Mouse (Mus musculus): Measurements from ENCODE around the gene Sfmbt1. TPM values are rescaled to one million over a fixed set of nuclear protein-coding genes. Genes with fewer than 3 reads are reported as not detected.

The Sfmbt1 gene
- 5.4 and 6.2 TPM in 2 replicates for polyA plus RNA-seq (2015; fragmentation: Nextera tagmentation; extraction: Ambion mirVana)

DNA sequence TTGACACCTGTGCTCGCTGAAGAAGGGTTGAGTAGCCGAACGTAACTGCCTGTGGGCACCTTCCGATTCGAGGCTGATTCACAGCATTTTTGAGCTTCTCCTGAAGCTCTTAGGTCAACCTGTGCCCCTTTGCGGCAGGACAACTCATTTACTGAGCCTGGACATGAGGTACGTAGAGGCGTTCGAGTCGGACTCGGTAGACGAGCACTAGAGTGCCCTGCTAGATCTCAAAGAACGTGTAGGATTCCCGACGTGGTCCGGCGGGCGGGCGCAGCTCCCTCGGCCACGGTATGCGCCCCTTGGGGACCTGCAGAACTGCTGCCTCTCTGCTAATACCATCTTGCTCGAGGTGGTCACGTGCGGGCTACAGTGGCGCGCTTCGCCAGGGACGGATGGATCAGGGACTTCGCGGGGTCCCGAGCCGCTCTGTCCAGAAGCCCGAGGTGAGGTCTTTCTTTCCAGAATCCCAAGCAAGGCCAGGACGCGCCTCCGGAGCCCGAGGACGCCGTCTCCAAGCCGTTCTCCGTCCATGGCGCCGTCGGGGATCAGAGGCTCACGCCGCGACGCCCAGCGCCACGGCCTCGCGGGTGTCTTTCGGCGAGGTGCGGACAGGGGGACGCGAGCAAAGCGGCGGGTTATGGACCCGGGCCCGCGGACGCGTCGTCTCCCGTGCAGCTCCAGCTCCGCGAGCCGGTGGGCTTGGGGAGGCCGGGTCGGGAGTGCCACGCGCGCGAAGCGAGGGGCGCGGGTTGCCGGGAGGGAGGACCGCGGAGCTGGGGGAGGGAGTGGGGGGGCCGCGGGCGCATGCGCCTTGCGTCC is at the start of gene Sfmbt1:
TSS of gene Sfmbt1 (plus strand) at position 51 of the 819 bp plus-strand sequence.
- ATAC-seq (ENCODE audit: low FRiP score, low TSS enrichment) (peak; percentile 62), DNase-seq (ENCODE audit: low spot score) (no peak)
- no peaks in the 10 kb centered on the region for H3K36me3 ChIP-seq (ENCODE audit: control insufficient read depth, insufficient read depth, low read length)
- WGBS, result 2% methylated on average over 76 of the region's 87 CpGs
- H3K4me3 ChIP-seq (ENCODE audit: low read depth, low read length), result peak within 1 kb of the TSS; percentile 91
- TF ChIP-seq EP300 (optimal IDR thresholded peaks at IDR 0.05), result no peak
- peak; percentile 4; the same call in 1 of the 2 replicates for TF ChIP-seq CTCF (IDR thresholded peaks at IDR 0.05; ENCODE audit: low read depth)
- no peaks in the 10 kb centered on the region for H3K27me3 ChIP-seq (ENCODE audit: control insufficient read depth, insufficient read depth, low read length)
- H3K27ac ChIP-seq (replicated peaks), result peak within 1 kb of the TSS; percentile 91
- H3K4me1 ChIP-seq (replicated peaks; ENCODE audit: control insufficient read depth, insufficient read depth), result no peaks in the 10 kb centered on the region
- H3K9me3 ChIP-seq (ENCODE audit: control insufficient read depth, low read length), result no peaks in the 10 kb centered on the region
- peak within 1 kb of the TSS; percentile 87 for H3K9ac ChIP-seq (ENCODE audit: low read length)
- peak within 1 kb of the TSS; percentile 79 for H3K4me2 ChIP-seq (replicated peaks; ENCODE audit: low read depth)

DNA sequence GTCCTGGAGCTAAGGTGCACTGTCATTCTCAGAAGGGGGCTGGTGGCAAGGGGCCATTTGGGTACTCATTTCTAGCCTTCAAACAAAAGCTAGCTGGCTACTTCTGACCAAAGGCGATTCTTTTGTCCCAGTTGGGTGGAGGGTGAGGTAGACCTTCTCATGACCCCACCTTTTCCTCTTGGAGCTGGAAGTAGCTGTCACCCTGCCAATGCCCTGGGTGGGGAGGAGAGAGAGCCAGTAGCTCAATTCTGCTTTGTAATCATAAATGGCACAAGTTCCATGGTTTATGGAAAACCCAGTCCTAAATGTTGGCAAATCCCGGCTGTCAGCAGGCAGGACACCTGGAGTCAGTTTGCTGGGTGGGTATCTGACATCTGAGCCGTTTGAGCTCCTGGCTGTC is 48.6 kb upstream of the Sfmbt1 start:
- Histone ChIP-seq H3K4me1 (replicated peaks; ENCODE audit: control insufficient read depth, insufficient read depth) (no peaks in the 10 kb centered on the region), H3K27ac (replicated peaks) (no peak overlapping the region), H3K27me3 (ENCODE audit: control insufficient read depth, insufficient read depth, low read length) (no peaks in the 10 kb centered on the region), H3K9me3 (ENCODE audit: control insufficient read depth, low read length) (no peaks in the 10 kb centered on the region), H3K36me3 (ENCODE audit: control insufficient read depth, insufficient read depth, low read length) (peaks cover 12% of the 10 kb centered on the region), H3K4me3 (ENCODE audit: low read depth, low read length) (no peak overlapping the region), H3K4me2 (replicated peaks; ENCODE audit: low read depth) (no peak overlapping the region), H3K9ac (ENCODE audit: low read length) (no peak overlapping the region)
- WGBS, result 51% methylated on average over 3 of the region's 3 CpGs
- TF ChIP-seq EP300 (optimal IDR thresholded peaks at IDR 0.05) (no peak), CTCF (IDR thresholded peaks at IDR 0.05; ENCODE audit: low read depth) (no peak)
- DNase-seq (ENCODE audit: low spot score), result peak; percentile 23
- no peak for ATAC-seq (ENCODE audit: low FRiP score, low TSS enrichment)

DNA sequence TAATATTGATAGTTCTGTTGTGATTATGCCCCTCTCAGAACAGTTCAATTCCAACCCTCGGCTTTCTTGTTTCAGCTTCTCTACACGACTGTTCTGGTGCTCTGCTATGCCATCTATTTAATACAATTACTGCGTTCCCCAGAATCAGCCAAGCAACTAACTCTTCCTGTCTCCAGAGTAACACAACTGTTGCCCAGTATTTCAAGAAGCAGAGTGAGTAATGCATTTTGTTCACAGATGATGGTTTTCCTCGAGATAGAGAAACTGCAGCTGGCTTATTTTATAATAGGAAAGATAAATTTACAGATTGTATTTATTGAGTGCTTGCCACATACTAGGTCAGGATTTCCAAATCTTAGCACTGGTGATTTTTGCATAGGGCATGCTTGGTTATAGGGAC is 48.0 kb upstream of the Sfmbt1 start:
- WGBS, result 82% methylated on average over 4 of the region's 4 CpGs
- Histone ChIP-seq H3K4me1 (replicated peaks; ENCODE audit: control insufficient read depth, insufficient read depth) (no peaks in the 10 kb centered on the region), H3K27me3 (ENCODE audit: control insufficient read depth, insufficient read depth, low read length) (no peaks in the 10 kb centered on the region), H3K4me2 (replicated peaks; ENCODE audit: low read depth) (no peak overlapping the region), H3K36me3 (ENCODE audit: control insufficient read depth, insufficient read depth, low read length) (peaks cover 9% of the 10 kb centered on the region), H3K27ac (replicated peaks) (no peak overlapping the region), H3K9me3 (ENCODE audit: control insufficient read depth, low read length) (no peaks in the 10 kb centered on the region), H3K4me3 (ENCODE audit: low read depth, low read length) (no peak overlapping the region), H3K9ac (ENCODE audit: low read length) (no peak overlapping the region)
- DNase-seq (ENCODE audit: low spot score), result no peak
- ATAC-seq (ENCODE audit: low FRiP score, low TSS enrichment), result no peak
- TF ChIP-seq EP300 (optimal IDR thresholded peaks at IDR 0.05), result no peak

DNA sequence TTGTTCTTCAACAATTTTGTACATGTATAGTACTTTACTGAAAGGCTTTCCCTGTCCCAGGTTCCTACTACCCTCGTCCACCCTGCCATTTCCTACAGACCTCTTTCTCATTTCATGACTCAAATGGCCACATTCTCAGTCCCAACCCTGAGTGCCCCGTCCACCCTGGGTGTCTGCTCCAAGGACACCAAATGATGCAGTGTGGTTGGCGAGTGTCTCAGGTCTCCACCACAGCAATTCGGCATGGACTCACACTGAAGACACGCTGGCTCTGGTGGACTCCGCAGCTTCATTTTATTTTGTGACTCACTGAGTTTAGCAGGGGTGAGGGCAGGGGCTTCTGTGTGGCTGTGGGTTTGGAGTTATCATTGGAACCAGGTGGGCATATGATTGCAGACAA is 44.5 kb upstream of the Sfmbt1 start:
- no peaks in the 10 kb centered on the region for H3K27me3 ChIP-seq (ENCODE audit: control insufficient read depth, insufficient read depth, low read length)
- H3K9me3 ChIP-seq (ENCODE audit: control insufficient read depth, low read length), result no peaks in the 10 kb centered on the region
- DNase-seq (ENCODE audit: low spot score) (no peak), ATAC-seq (ENCODE audit: low FRiP score, low TSS enrichment) (no peak)
- H3K4me1 ChIP-seq (replicated peaks; ENCODE audit: control insufficient read depth, insufficient read depth), result no peaks in the 10 kb centered on the region
- H3K27ac ChIP-seq (replicated peaks), result no peak overlapping the region
- H3K9ac ChIP-seq (ENCODE audit: low read length), result no peak overlapping the region
- H3K4me3 ChIP-seq (ENCODE audit: low read depth, low read length), result no peak overlapping the region
- peaks cover 5% of the 10 kb centered on the region for H3K36me3 ChIP-seq (ENCODE audit: control insufficient read depth, insufficient read depth, low read length)
- H3K4me2 ChIP-seq (replicated peaks; ENCODE audit: low read depth), result no peak overlapping the region
- 94% methylated on average over 6 of the region's 6 CpGs for WGBS
- TF ChIP-seq CTCF (IDR thresholded peaks at IDR 0.05; ENCODE audit: low read depth) (no peak), EP300 (optimal IDR thresholded peaks at IDR 0.05) (no peak)

DNA sequence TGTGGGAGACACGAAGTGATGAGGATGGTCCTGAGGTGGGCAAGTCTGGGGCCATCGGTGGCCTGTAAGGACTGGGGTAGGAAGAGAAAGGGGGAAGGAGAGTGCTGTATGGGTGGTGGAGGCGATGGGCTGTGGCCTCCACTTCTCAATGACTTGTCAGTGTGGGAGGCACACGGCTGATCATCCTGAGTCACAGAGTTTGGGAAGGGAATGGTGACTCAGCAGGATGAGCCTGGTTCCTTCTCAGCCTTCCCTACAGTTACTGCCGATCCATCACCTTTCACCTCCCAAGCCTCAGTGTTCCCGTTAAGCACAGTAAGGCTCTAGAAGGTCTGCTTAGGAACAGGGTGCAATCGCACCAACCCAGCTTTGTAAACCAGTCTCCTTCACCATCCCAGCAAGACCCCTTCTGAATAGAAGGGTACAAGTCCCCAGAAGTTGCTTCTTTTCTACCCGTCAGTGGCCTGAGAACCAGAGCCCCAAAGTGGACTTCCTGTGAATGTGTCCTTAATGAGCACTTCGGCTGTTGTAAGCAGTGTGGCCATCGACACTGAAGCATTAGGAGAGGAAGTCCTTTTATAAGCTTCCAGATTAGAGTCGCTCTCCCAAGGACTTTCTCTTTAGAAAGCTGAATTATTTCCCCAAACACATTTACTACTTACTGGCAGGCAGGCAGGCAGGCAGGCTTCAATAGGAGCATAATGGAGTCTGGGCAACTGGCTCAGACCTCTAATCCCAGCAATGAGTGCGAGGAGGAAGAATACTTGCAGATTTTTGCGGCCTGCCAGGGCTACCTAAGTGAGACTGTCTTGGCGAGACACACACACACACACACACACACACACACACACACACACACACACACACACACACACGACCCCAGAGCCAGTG is 43.3 kb upstream of the Sfmbt1 start:
- TF ChIP-seq EP300 (optimal IDR thresholded peaks at IDR 0.05) (no peak), CTCF (IDR thresholded peaks at IDR 0.05; ENCODE audit: low read depth) (no peak)
- Histone ChIP-seq H3K9ac (ENCODE audit: low read length) (no peak overlapping the region), H3K27me3 (ENCODE audit: control insufficient read depth, insufficient read depth, low read length) (no peaks in the 10 kb centered on the region), H3K9me3 (ENCODE audit: control insufficient read depth, low read length) (no peaks in the 10 kb centered on the region), H3K4me1 (replicated peaks; ENCODE audit: control insufficient read depth, insufficient read depth) (no peaks in the 10 kb centered on the region), H3K36me3 (ENCODE audit: control insufficient read depth, insufficient read depth, low read length) (peaks cover 4% of the 10 kb centered on the region), H3K27ac (replicated peaks) (peak overlapping the region; percentile 67; the same call in 1 of the 2 replicates), H3K4me3 (ENCODE audit: low read depth, low read length) (no peak overlapping the region), H3K4me2 (replicated peaks; ENCODE audit: low read depth) (no peak overlapping the region)
- DNase-seq (ENCODE audit: low spot score) (no peak), ATAC-seq (ENCODE audit: low FRiP score, low TSS enrichment) (no peak; the same call in 1 of the 2 replicates)
- WGBS, result 67% methylated on average over 15 of the region's 15 CpGs
